Mouse (Mus musculus) adrenal gland (tissue): ENCODE measurements around the gene Heatr4.
"Not testable (repeated sequence)": the region's sequence is repeated elsewhere in the genome, so short reads cannot be mapped to it uniquely, and the experiment has no call there.

ENCODE experiments used
- intact Hi-C: fragments of 180-260 bp; cut with DNase I; formaldehyde crosslinking; loops from one replicate; pipeline ENCODE4 v1.15.1; 2025

The Heatr4 gene

GRCm38 (mm10) chr12:83938592-83938991 lies 46.1 kb downstream of the Heatr4 start:
- intact Hi-C loops = not testable (repeated sequence)

GRCm38 (mm10) chr12:83937600-83937999 lies 47.1 kb downstream of the Heatr4 start:
- intact Hi-C loops = no loop called here

DNA sequence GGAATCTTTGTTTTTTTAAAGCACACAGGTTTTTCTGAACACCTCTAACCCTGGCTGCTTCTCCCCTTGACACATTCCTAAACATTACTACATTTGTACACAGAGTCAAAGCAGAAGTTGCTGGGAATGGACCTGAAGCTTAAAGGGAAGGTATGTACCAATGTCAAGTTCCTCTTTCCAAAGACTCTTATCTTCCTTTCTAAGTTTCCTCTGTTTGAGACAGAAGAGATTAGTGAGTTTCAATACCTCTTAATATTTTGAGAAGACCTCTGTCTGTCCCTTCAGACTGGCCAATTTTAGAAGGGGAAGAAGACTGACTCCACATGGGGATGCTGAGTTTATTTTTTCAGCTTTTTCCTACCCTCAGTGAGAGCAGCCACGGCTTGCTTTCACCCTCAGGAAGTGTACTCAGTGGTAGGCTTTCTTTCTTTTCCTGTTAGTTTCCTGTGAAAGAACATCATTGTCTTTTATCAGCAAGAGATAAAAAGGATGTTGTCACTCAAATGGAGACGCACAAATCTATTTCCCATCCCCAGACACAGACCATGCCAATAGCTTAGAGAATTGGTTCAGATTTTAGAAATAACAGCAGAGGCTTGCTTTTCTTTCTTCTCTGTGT lies 55.4 kb downstream of the Heatr4 start:
- intact Hi-C loops = no loop called here

- intact Hi-C loops = no loop called here
These were observed 56.9 kb downstream of the Heatr4 start for GRCm38 (mm10) chr12:83927747-83928146.

DNA sequence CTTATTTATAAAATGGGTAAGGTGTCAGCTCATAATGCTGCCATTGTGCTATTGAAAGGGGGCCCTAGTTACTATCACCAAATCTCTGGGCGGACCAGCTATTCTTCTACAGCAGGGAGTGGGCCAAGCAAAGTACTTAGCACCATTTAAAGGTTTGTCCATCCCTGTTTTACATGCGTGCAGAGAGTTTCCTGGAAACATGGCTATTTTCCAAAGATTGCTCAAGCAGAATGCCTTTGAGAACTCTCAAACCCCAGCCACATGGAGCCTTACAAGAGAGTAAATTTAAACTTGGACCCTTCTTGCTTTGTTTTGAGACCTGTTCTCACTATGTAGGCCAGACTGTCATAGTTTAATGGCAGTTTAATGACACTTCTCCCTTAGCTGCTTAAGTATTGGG lies 58.6 kb downstream of the Heatr4 start:
- intact Hi-C loops = no loop called here

- intact Hi-C loops = no loop called here
These were observed 59.4 kb downstream of the Heatr4 start for GRCm38 (mm10) chr12:83925160-83925703.

- intact Hi-C loops = no loop called here
These were observed 60.3 kb downstream of the Heatr4 start for GRCm38 (mm10) chr12:83924332-83924731.

- intact Hi-C loops = no loop called here
These were observed 61.2 kb downstream of the Heatr4 start for GRCm38 (mm10) chr12:83923486-83923859.

GRCm38 (mm10) chr12:83922724-83923485 lies 61.7 kb downstream of the Heatr4 start:
- intact Hi-C loops = no loop called here

GRCm38 (mm10) chr12:83921535-83922381 lies 62.9 kb downstream of the Heatr4 start, which contains the start of gene Numb:
TSS of gene Numb (minus strand) at chr12:83921934.
- intact Hi-C loops = no loop called here

DNA sequence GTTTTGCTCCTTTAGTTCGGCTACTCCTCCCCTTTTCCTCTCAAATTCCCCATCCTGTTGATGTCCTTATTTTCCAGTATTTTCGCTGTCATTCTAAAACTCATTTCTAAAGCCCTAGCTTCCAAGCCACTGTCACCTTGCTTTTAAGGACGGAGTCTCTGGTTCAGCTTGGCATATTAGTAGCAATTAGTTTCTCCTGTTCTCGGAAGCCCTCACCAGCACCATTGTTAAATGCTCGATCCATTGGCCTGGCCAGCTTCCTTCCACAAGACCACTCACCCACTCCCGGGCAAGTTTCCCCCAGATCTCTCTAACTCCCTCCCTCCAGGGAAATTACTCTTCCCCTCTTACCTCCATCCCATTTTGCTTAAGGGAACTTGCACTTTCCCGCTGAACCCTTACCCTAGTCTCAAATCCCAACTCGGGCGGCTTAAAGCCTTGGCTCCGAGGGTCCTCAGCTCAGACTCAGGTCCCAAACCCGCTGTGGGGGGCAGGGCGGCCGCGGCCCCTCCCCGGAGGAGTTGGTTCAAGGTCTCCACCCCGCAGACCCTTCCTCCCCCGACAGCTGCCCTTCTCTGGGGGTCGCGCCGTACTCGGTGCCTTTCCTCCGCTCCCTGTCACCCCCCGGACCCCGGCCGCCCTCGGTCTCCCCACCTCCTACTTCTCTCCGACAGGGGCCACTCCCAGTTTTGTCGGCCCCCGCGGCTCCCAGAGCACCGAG lies 63.8 kb downstream of the Heatr4 start:
- intact Hi-C loops = no loop called here

- intact Hi-C loops = loop anchor here (10.0 kb wide), 1 partner anchor 62 kb away; no protein-coding TSS in a partner anchor
These were observed 67.8 kb downstream of the Heatr4 start for GRCm38 (mm10) chr12:83916884-83917283.

DNA sequence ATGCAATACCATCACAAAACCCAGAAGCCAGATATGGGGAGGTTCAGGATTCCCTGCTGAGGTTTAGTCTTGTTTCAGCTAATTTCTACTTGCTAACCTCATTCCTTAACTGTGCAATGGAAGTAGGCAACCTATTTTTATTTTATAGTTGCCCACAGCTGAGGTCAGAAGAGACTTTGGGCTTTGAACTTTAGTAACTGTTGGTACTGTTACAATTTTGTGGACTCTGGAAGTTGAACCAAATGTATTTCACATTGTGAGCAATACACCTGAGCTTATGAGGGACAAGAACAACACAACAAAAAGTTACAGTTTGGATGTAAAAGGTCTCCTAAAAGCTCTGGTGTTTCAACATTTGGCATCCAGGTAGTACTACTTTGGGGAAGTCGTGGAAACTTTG lies 69.9 kb downstream of the Heatr4 start:
- intact Hi-C loops = loop anchor here (10.0 kb wide), 1 partner anchor 60 kb away; no protein-coding TSS in a partner anchor

DNA sequence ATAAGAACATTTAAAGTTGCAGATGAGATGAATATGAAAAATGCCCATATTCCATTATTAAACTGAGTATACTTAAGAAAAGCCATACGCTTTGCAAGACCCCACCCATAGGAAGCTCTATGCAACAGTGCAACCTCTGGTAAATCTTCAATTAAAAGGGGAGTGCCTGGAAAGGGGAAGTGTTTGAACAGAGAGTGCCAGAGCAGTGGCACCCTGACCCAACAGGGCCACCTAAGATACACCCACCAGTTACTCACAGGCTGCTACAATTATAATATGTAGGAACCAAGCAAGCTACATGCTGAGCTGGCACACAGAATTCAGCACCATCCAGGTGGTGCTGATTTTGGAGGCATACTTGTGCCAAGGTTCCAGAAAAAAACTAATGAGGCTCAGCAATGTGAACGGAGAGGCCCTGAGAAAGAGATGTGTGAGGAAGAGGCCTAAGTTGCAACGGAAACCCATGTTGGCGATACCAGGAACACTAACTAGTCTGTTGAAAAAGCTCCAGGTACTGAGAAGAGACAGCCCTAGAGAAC lies 70.4 kb downstream of the Heatr4 start:
- intact Hi-C loops = loop anchor here (10.0 kb wide), 1 partner anchor 59 kb away; no protein-coding TSS in a partner anchor

- intact Hi-C loops = loop anchor here (10.0 kb wide), 1 partner anchor 56 kb away; no protein-coding TSS in a partner anchor
These were observed 74.2 kb downstream of the Heatr4 start for GRCm38 (mm10) chr12:83910451-83910850.
